Comparison of ENCODE assay signal across 17 mouse cellular contexts in genomic region chr11:32268952-32269351, GRCm38 (mm10). TPM values are rescaled to one million over a fixed set of nuclear protein-coding genes. Genes with fewer than 3 reads are reported as not detected.
DNase-seq lines count a peak whose midpoint lies in the region; ATAC-seq and TF ChIP-seq lines count a peak whose summit lies in the region.
"Had no signal": no experiment of that assay in that cellular context is flagged by ENCODE, and none has a peak within 500 bp of the region (broad histone marks: within the 10 kb centered on the region; RNA-seq: fewer than 3 reads in every experiment).

No protein-coding gene starts in this region.

- 58% methylated on average over 5 of the region's 5 CpGs for WGBS in heart, embryonic 12.5 days
- WGBS in bone marrow, adult 2 months: 60% methylated on average over 5 of the region's 5 CpGs
- 43% methylated on average over 5 of the region's 5 CpGs for WGBS in liver, embryonic 11.5 days

- intact Hi-C loops in heart, postnatal 36 days (cut with DNase I): no loop called here

- H3K27ac ChIP-seq in heart, embryonic 12.5 days (ENCODE audit: poor library complexity, severe bottlenecking): peak overlapping the region; percentile 73; the same call in 1 of the 2 replicates
- H3K27ac ChIP-seq in bone marrow, adult 2 months (ENCODE audit: control insufficient read depth, insufficient read depth, low read depth, low read length, poor library complexity): peak overlapping the region; percentile 96
- peak overlapping the region; percentile 98 for H3K27ac ChIP-seq in liver, embryonic 11.5 days (ENCODE audit: low read depth, low read length)
- H3K27ac ChIP-seq: lung, embryonic 15.5 days; neural tube, embryonic 12.5 days had no signal

- TF ChIP-seq POLR2A in bone marrow, adult 2 months (IDR thresholded peaks at IDR 0.05; ENCODE audit: borderline replicate concordance, control insufficient read depth, low read depth, low read length): no peak

- 0 out of 2 replicates have a peak, but pooled peaks cover 3% of the 10 kb centered on the region for H3K27me3 ChIP-seq in heart, embryonic 12.5 days (replicated peaks)
- no peaks in the 10 kb centered on the region for H3K27me3 ChIP-seq in liver, embryonic 11.5 days (replicated peaks; ENCODE audit: control insufficient read depth, insufficient read depth, low read length)
- H3K27me3 ChIP-seq: lung, embryonic 15.5 days; neural tube, embryonic 12.5 days had no signal

- H3K36me3 ChIP-seq in heart, embryonic 12.5 days: no peaks in the 10 kb centered on the region
- no peaks in the 10 kb centered on the region for H3K36me3 ChIP-seq in liver, embryonic 11.5 days (ENCODE audit: control insufficient read depth, insufficient read depth, low read length)
- H3K36me3 ChIP-seq: lung, embryonic 15.5 days; neural tube, embryonic 12.5 days had no signal

- DNase-seq in heart, postnatal 36 days: no peak
- DNase-seq in liver, embryonic 11.5 days (ENCODE audit: low spot score): peak; percentile 51
- peak; percentile 59 to 75 for DNase-seq in spleen, postnatal 36 days (ENCODE audit: low spot score in 2 of 2)
- DNase-seq in frontal cortex, adult 2 months (ENCODE audit: extremely low spot score in 1 of 2, low spot score in 1 of 2): no peak
- DNase-seq in urinary bladder, adult 2 months (ENCODE audit: low spot score): no peak
- DNase-seq: adrenal gland, adult 8-10 months; cerebellum, adult 9-11 months; gastrocnemius, postnatal 25 days; heart, postnatal 14 days had no signal

- H3K4me1 ChIP-seq in heart, embryonic 12.5 days (replicated peaks): peaks cover 9% of the 10 kb centered on the region
- peaks cover 3% of the 10 kb centered on the region for H3K4me1 ChIP-seq in bone marrow, adult 2 months (ENCODE audit: control insufficient read depth, insufficient read depth, low read length)
- peaks cover 32% of the 10 kb centered on the region for H3K4me1 ChIP-seq in liver, embryonic 11.5 days (replicated peaks; ENCODE audit: control insufficient read depth, insufficient read depth, low read length)

- no peak for TF ChIP-seq CTCF in bone marrow, adult 2 months (IDR thresholded peaks at IDR 0.05; ENCODE audit: control insufficient read depth, insufficient read depth, low read length)

- no peaks in the 10 kb centered on the region for H3K9me3 ChIP-seq in heart, embryonic 12.5 days (replicated peaks)
- no peaks in the 10 kb centered on the region for H3K9me3 ChIP-seq in liver, embryonic 11.5 days (ENCODE audit: control insufficient read depth, low read length)
- H3K9me3 ChIP-seq: lung, embryonic 15.5 days; neural tube, embryonic 12.5 days had no signal

- peak overlapping the region; percentile 70 for H3K4me2 ChIP-seq in heart, embryonic 12.5 days
- H3K4me2 ChIP-seq in liver, embryonic 11.5 days: peak overlapping the region; percentile 85
- H3K4me2 ChIP-seq: neural tube, embryonic 12.5 days had no signal

- ATAC-seq in heart, embryonic 12.5 days (ENCODE audit: insufficient number of reproducible peaks, low FRiP score): peak; percentile 86
- ATAC-seq in liver, embryonic 11.5 days (replicated peaks; ENCODE audit: low FRiP score): peak; percentile 90

- peak overlapping the region; percentile 29; the same call in 1 of the 2 replicates for H3K9ac ChIP-seq in heart, embryonic 12.5 days
- peak overlapping the region; percentile 98 for H3K9ac ChIP-seq in liver, embryonic 11.5 days (ENCODE audit: low read depth, low read length)
- H3K9ac ChIP-seq: lung, embryonic 15.5 days had no signal

- H3K4me3 ChIP-seq in heart, embryonic 12.5 days: no peak overlapping the region
- peak overlapping the region; percentile 6 for H3K4me3 ChIP-seq in bone marrow, adult 2 months (replicated peaks; ENCODE audit: control insufficient read depth, low read depth, low read length)
- H3K4me3 ChIP-seq in liver, embryonic 11.5 days (ENCODE audit: low read depth, low read length): no peak overlapping the region
- H3K4me3 ChIP-seq: lung, embryonic 15.5 days; neural tube, embryonic 12.5 days had no signal

RNA-seq across cellular contexts. Expression of gene Nprl3, which starts 1.4 kb away (rescaled TPM):
- 38.6 and 42.8 TPM in 2 replicates for polyA plus RNA-seq in heart, embryonic 12.5 days (2016; fragmentation: Nextera tagmentation; extraction: Ambion mirVana)
- 10 to 100 TPM; 26.1 to 28.5 TPM for total RNA-seq in heart, postnatal 36 days (2021)
- 69.5 and 75.3 TPM in 2 replicates for polyA plus RNA-seq in bone marrow, adult 2 months (2011; ENCODE audit: insufficient read depth, insufficient read length, low replicate concordance, missing spikeins)
- polyA plus RNA-seq in liver, embryonic 11.5 days (2014; fragmentation: Nextera tagmentation; extraction: Ambion mirVana): 31.0 and 38.1 TPM in 2 replicates
- 75.7 and 85.2 TPM in 2 replicates for polyA plus RNA-seq in frontal cortex, adult 2 months (2012; rRNA removed)
- polyA plus RNA-seq in urinary bladder, adult 2 months (2012; rRNA removed): 61.1 and 70.4 TPM in 2 replicates

RNA-seq across cellular contexts. Expression of gene Hba-x, which starts 7.2 kb away (rescaled TPM):
- polyA plus RNA-seq in heart, embryonic 12.5 days (2016; fragmentation: Nextera tagmentation; extraction: Ambion mirVana): 5,912 and 6,218 TPM in 2 replicates
- not detected for total RNA-seq in heart, postnatal 36 days (2021)
- polyA plus RNA-seq in bone marrow, adult 2 months (2011; ENCODE audit: insufficient read depth, insufficient read length, low replicate concordance, missing spikeins): 2.6 and 3.5 TPM in 2 replicates
- 4,144 and 4,673 TPM in 2 replicates for polyA plus RNA-seq in liver, embryonic 11.5 days (2014; fragmentation: Nextera tagmentation; extraction: Ambion mirVana)
- polyA plus RNA-seq in frontal cortex, adult 2 months (2012; rRNA removed): 5.3 and 14.7 TPM in 2 replicates
- polyA plus RNA-seq in urinary bladder, adult 2 months (2012; rRNA removed): 0.19 TPM in 2 replicates
- total RNA-seq: adrenal gland, adult 8-10 months; ES-E14; gastrocnemius, postnatal 25 days; heart, postnatal 14 days; left cerebral cortex, adult 18-20 months had no signal
- polyA plus RNA-seq: C2C12; small intestine, adult 2 months had no signal

RNA-seq across cellular contexts. Expression of gene Hba-a1, which starts 14.4 kb away (rescaled TPM):
- 11,592 and 12,808 TPM in 2 replicates for polyA plus RNA-seq in heart, embryonic 12.5 days (2016; fragmentation: Nextera tagmentation; extraction: Ambion mirVana)
- over 10,000 TPM in 1 of 2 experiments, 1,000 to 10,000 TPM in 1; 7,538 to 10,107 TPM for total RNA-seq in heart, postnatal 36 days (2021)
- polyA plus RNA-seq in bone marrow, adult 2 months (2011; ENCODE audit: insufficient read depth, insufficient read length, low replicate concordance, missing spikeins): 17,767 and 55,751 TPM in 2 replicates
- 12,698 and 12,741 TPM in 2 replicates for polyA plus RNA-seq in liver, embryonic 11.5 days (2014; fragmentation: Nextera tagmentation; extraction: Ambion mirVana)
- 138 and 217 TPM in 2 replicates for polyA plus RNA-seq in frontal cortex, adult 2 months (2012; rRNA removed)
- 62.4 and 76.0 TPM in 2 replicates for polyA plus RNA-seq in urinary bladder, adult 2 months (2012; rRNA removed)
- total RNA-seq: ES-E14 had no signal

RNA-seq across cellular contexts. Expression of gene Hbq1b, which starts 17.8 kb away (rescaled TPM):
- polyA plus RNA-seq in heart, embryonic 12.5 days (2016; fragmentation: Nextera tagmentation; extraction: Ambion mirVana): 15.7 and 18.1 TPM in 2 replicates
- 1 to 10 TPM in 1 of 2 experiments, not detected in 1; 1.4 TPM for total RNA-seq in heart, postnatal 36 days (2021)
- 44.2 and 73.9 TPM in 2 replicates for polyA plus RNA-seq in bone marrow, adult 2 months (2011; ENCODE audit: insufficient read depth, insufficient read length, low replicate concordance, missing spikeins)
- polyA plus RNA-seq in liver, embryonic 11.5 days (2014; fragmentation: Nextera tagmentation; extraction: Ambion mirVana): 43.6 and 45.8 TPM in 2 replicates
- 0.50 and 0.71 TPM in 2 replicates for polyA plus RNA-seq in frontal cortex, adult 2 months (2012; rRNA removed)
- polyA plus RNA-seq in urinary bladder, adult 2 months (2012; rRNA removed): not detected in 2 replicates
- total RNA-seq: adrenal gland, adult 8-10 months; gastrocnemius, postnatal 25 days had no signal
- polyA plus RNA-seq: C2C12; small intestine, adult 2 months had no signal

RNA-seq across cellular contexts. Expression of gene Hba-a2, which starts 27.3 kb away (rescaled TPM):
- 25,253 and 27,825 TPM in 2 replicates for polyA plus RNA-seq in heart, embryonic 12.5 days (2016; fragmentation: Nextera tagmentation; extraction: Ambion mirVana)
- 1,000 to 10,000 TPM; 7,375 to 9,600 TPM for total RNA-seq in heart, postnatal 36 days (2021)
- polyA plus RNA-seq in bone marrow, adult 2 months (2011; ENCODE audit: insufficient read depth, insufficient read length, low replicate concordance, missing spikeins): 164,365 and 299,309 TPM in 2 replicates
- 25,282 and 25,421 TPM in 2 replicates for polyA plus RNA-seq in liver, embryonic 11.5 days (2014; fragmentation: Nextera tagmentation; extraction: Ambion mirVana)
- polyA plus RNA-seq in frontal cortex, adult 2 months (2012; rRNA removed): 443 and 591 TPM in 2 replicates
- polyA plus RNA-seq in urinary bladder, adult 2 months (2012; rRNA removed): 173 and 196 TPM in 2 replicates
- polyA plus RNA-seq: C2C12 had no signal

Comparison
In these comparisons a context has a peak if more than half of its experiments do, and no peak if none do; other contexts are left out.
1. DNase-seq: peak in liver, embryonic 11.5 days (single experiment) and spleen, postnatal 36 days (2 of 2); none in heart, postnatal 36 days (0 of 2), frontal cortex, adult 2 months (0 of 2) and urinary bladder, adult 2 months (single experiment).
2. RNA of gene Hba-x, which starts 7.2 kb away (polyA plus RNA-seq): 5,912 to 6,218 TPM in heart, embryonic 12.5 days and 4,144 to 4,673 TPM in liver, embryonic 11.5 days; 5.3 to 14.7 TPM in frontal cortex, adult 2 months, 2.6 to 3.5 TPM in bone marrow, adult 2 months and 0.19 TPM in urinary bladder, adult 2 months; every median in the first group is over 100 times any median in the second.
3. RNA of gene Hba-a1, which starts 14.4 kb away (polyA plus RNA-seq): 17,767 to 55,751 TPM in bone marrow, adult 2 months, 11,592 to 12,808 TPM in heart, embryonic 12.5 days and 12,698 to 12,741 TPM in liver, embryonic 11.5 days; 138 to 217 TPM in frontal cortex, adult 2 months and 62.4 to 76.0 TPM in urinary bladder, adult 2 months; every median in the first group is over 10 times any median in the second.
4. Peak in every context shown above with its lines, with median percentiles within 50 percentile points of each other: H3K27ac ChIP-seq.